Mouse (Mus musculus) embryonic facial prominence, embryonic 11.5 days (tissue): ENCODE results near the gene Mief1. TPM values are rescaled to one million over a fixed set of nuclear protein-coding genes. Genes with fewer than 3 reads are reported as not detected.

Source experiments
- ATAC-seq: fragments of 200-750 bp; cut with Nextera tagmentation; replicated peaks from 2 replicates; pipeline ENCODE4 v1.8.0; 2017; ENCODE audit warnings: low read depth; ENCODE audit not compliant: insufficient number of reproducible peaks, low FRiP score, low TSS enrichment
- DNase-seq: peaks from one replicate; pipeline ENCODE4 v3.0.0-alpha.2; 2015; ENCODE audit warnings: low spot score
- H3K27ac ChIP-seq: fragments of 300-500 bp; sonication (generic); replicated peaks from 2 replicates; pipeline ENCODE4 v1.5.1; 2014; ENCODE audit warnings: mild to moderate bottlenecking, low read depth, low read length, control low read depth
- H3K27me3 ChIP-seq: fragments of 300-500 bp; sonication (generic); 2 replicates; pipeline ENCODE4 v1.6.1; 2014; ENCODE audit warnings: mild to moderate bottlenecking, low read length, moderate library complexity, mixed read lengths; ENCODE audit not compliant: control insufficient read depth, insufficient read depth
- H3K36me3 ChIP-seq: fragments of 300-500 bp; sonication (generic); replicated peaks from 2 replicates; pipeline ENCODE4 v1.6.1; 2014; ENCODE audit warnings: low read depth, mild to moderate bottlenecking, low read length, moderate library complexity, mixed read lengths; ENCODE audit not compliant: control insufficient read depth, insufficient read depth
- H3K4me1 ChIP-seq: fragments of 300-500 bp; sonication (generic); 2 replicates; pipeline ENCODE4 v1.6.1; 2014; ENCODE audit warnings: low read length, mixed read lengths; ENCODE audit not compliant: control insufficient read depth, insufficient read depth
- H3K4me2 ChIP-seq: fragments of 300-500 bp; sonication (generic); 2 replicates; pipeline ENCODE4 v1.6.1; 2014; ENCODE audit warnings: low read depth, mild to moderate bottlenecking, control low read depth, low read length, moderate library complexity
- H3K4me3 ChIP-seq: fragments of 300-500 bp; sonication (generic); 2 replicates; pipeline ENCODE4 v1.5.1; 2014; ENCODE audit warnings: low read depth, low read length, control low read depth
- H3K9ac ChIP-seq: fragments of 300-500 bp; sonication (generic); replicated peaks from 2 replicates; pipeline ENCODE4 v1.6.1; 2014; ENCODE audit warnings: mild to moderate bottlenecking, control low read depth, low read length
- H3K9me3 ChIP-seq: fragments of 300-500 bp; sonication (generic); replicated peaks from 2 replicates; pipeline ENCODE4 v1.6.1; 2016; ENCODE audit warnings: mild to moderate bottlenecking, low read length, inconsistent platforms, mixed read lengths; ENCODE audit not compliant: control insufficient read depth
- WGBS: fragments of 180-500 bp; shearing (Covaris S2); extraction: QIAGEN DNeasy Blood & Tissue Kit; methylation state at CpG from one replicate; pipeline ENCODE4 v1.1.7; 2014; 5-methylcytosine and 5-hydroxymethylcytosine counted together
- polyA plus RNA-seq: library from polyadenylated mRNA; unstranded; fragments of >200 nt; fragmentation: Nextera tagmentation; extraction: Ambion mirVana; gene quantifications from 2 replicates; pipeline ENCODE4 v1.2.1, GENCODE M21; 2014

Mief1 gene
- polyA plus RNA-seq, 1 experiment from 2014 or later = 35.7 TPM

- WGBS = 64% methylated on average over 8 of the region's 8 CpGs
- Histone ChIP-seq H3K9me3 (no peaks in the 10 kb centered on the region), H3K4me1 (no peaks in the 10 kb centered on the region; the same call in 1 of the 2 replicates), H3K27ac (no peak overlapping the region), H3K27me3 (no peaks in the 10 kb centered on the region), H3K9ac (no peak overlapping the region), H3K36me3 (peaks cover 5% of the 10 kb centered on the region), H3K4me3 (no peak overlapping the region), H3K4me2 (no peak overlapping the region)
- DNase-seq (no peak), ATAC-seq (no peak)
Observed at GRCm38 (mm10) chr15:80259406-80260045, 25.7 kb downstream of the Mief1 start.

- no peaks in the 10 kb centered on the region for H3K9me3 ChIP-seq
- H3K27me3 ChIP-seq = no peaks in the 10 kb centered on the region
- no peak overlapping the region for H3K4me2 ChIP-seq
- DNase-seq (peak; percentile 89), ATAC-seq (no peak)
- 16% methylated on average over 3 of the region's 3 CpGs for WGBS
- no peak overlapping the region for H3K27ac ChIP-seq
- H3K9ac ChIP-seq = no peak overlapping the region
- H3K36me3 ChIP-seq = peaks cover 5% of the 10 kb centered on the region
- no peaks in the 10 kb centered on the region; the same call in 1 of the 2 replicates for H3K4me1 ChIP-seq
- H3K4me3 ChIP-seq = no peak overlapping the region
Observed at GRCm38 (mm10) chr15:80260677-80261076, 26.9 kb downstream of the Mief1 start.

GRCm38 (mm10) chr15:80261100-80261499 is 27.3 kb downstream of the Mief1 start:
- Histone ChIP-seq H3K4me2 (no peak overlapping the region), H3K9ac (no peak overlapping the region), H3K9me3 (no peaks in the 10 kb centered on the region), H3K27ac (no peak overlapping the region), H3K27me3 (no peaks in the 10 kb centered on the region), H3K4me3 (no peak overlapping the region), H3K36me3 (peaks cover 5% of the 10 kb centered on the region), H3K4me1 (no peaks in the 10 kb centered on the region; the same call in 1 of the 2 replicates)
- no peak for DNase-seq
- no peak for ATAC-seq
- 84% methylated on average over 7 of the region's 7 CpGs for WGBS

- WGBS = 2% methylated on average over 66 of the region's 66 CpGs
- Histone ChIP-seq H3K9ac (peak within 1 kb of the TSS; percentile 78), H3K4me1 (no peaks in the 10 kb centered on the region), H3K27ac (no peak within 1 kb of the TSS), H3K4me3 (peak within 1 kb of the TSS; percentile 74), H3K9me3 (no peaks in the 10 kb centered on the region), H3K36me3 (no peaks in the 10 kb centered on the region), H3K27me3 (no peaks in the 10 kb centered on the region), H3K4me2 (peak within 1 kb of the TSS; percentile 71)
- ATAC-seq = peak; percentile 77
- DNase-seq = peak; percentile 94
Observed at GRCm38 (mm10) chr15:80263610-80264575, 30.1 kb downstream of the Mief1 start, which contains the start of gene Rps19bp1. TSS of gene Rps19bp1 (minus strand) at chr15:80264315.

GRCm38 (mm10) chr15:80266281-80266680 is 32.5 kb downstream of the Mief1 start:
- Histone ChIP-seq H3K27ac (no peak overlapping the region), H3K4me1 (no peaks in the 10 kb centered on the region), H3K9ac (no peak overlapping the region), H3K4me3 (no peak overlapping the region), H3K36me3 (no peaks in the 10 kb centered on the region), H3K27me3 (no peaks in the 10 kb centered on the region), H3K9me3 (no peaks in the 10 kb centered on the region; the same call in 1 of the 2 replicates), H3K4me2 (no peak overlapping the region)
- ATAC-seq = no peak
- WGBS = 0% methylated on average over 2 of the region's 2 CpGs
- DNase-seq = peak; percentile 88

- 71% methylated on average over 3 of the region's 3 CpGs for WGBS
- no peak overlapping the region for H3K4me2 ChIP-seq
Observed at GRCm38 (mm10) chr15:80271858-80272396, 38.1 kb downstream of the Mief1 start.

GRCm38 (mm10) chr15:80277107-80277506 is 43.3 kb downstream of the Mief1 start:
- H3K27me3 ChIP-seq = no peaks in the 10 kb centered on the region
- no peak for ATAC-seq
- DNase-seq = no peak
- no peak overlapping the region for H3K9ac ChIP-seq
- WGBS = 48% methylated on average over 9 of the region's 9 CpGs
- H3K9me3 ChIP-seq = no peaks in the 10 kb centered on the region
- no peak overlapping the region for H3K4me3 ChIP-seq
- no peaks in the 10 kb centered on the region for H3K4me1 ChIP-seq
- H3K36me3 ChIP-seq = no peaks in the 10 kb centered on the region
- H3K27ac ChIP-seq = no peak overlapping the region
- no peak overlapping the region for H3K4me2 ChIP-seq

More at GRCm38 (mm10) chr15:80271858-80272396, 38.1 kb downstream of the Mief1 start:
- Histone ChIP-seq H3K9ac (no peak overlapping the region), H3K27me3 (no peaks in the 10 kb centered on the region), H3K9me3 (no peaks in the 10 kb centered on the region; the same call in 1 of the 2 replicates), H3K36me3 (no peaks in the 10 kb centered on the region), H3K4me3 (no peak overlapping the region), H3K27ac (no peak overlapping the region), H3K4me1 (no peaks in the 10 kb centered on the region)
- ATAC-seq (no peak), DNase-seq (no peak)
